7 mouse cellular contexts compared by ENCODE assay signal in the genomic region with DNA sequence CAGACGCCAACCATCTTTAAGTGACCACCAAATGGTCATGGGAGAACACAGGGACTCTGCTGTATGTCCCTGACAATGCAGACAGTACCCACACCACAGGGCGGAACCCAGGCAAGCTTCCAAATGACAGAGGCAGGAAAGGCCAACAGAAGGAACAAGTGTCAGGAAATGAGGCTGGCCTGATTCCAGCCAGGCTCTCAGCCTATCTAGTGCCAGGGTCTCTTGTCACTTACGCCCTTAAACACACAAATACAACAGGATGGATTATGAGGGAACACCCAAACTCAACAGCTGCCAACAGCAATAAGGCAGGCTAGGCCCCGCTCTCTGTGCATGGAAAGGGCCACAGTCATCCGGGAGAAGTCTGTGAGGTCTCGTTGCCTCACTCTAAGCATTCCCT. TPM values are rescaled to one million over a fixed set of nuclear protein-coding genes. Genes with fewer than 3 reads are reported as not detected.
DNase-seq lines count a peak whose midpoint lies in the region; TF ChIP-seq lines count a peak whose summit lies in the region.

No protein-coding gene starts in this region.

- peak; percentile 95 for DNase-seq in 416B (ENCODE audit: low read depth)
- peak; percentile 72 to 77 for DNase-seq in cerebellum, postnatal 36 days
- peak; percentile 80 for DNase-seq in heart, postnatal 36 days
- DNase-seq in lung, adult 18-20 months: peak; percentile 91 to 95
- no peak for DNase-seq in testis, postnatal 14 days (ENCODE audit: low spot score)
- no peak for DNase-seq in thymus, postnatal 14 days

- H3K9me3 ChIP-seq in ES-Bruce4 (replicated peaks; ENCODE audit: control insufficient read depth, insufficient read depth, low read length, poor library complexity, severe bottlenecking): no peaks in the 10 kb centered on the region

- peaks cover 14% of the 10 kb centered on the region for H3K4me1 ChIP-seq in ES-Bruce4 (ENCODE audit: control insufficient read depth, insufficient read depth, low read length)

- peaks cover 1% of the 10 kb centered on the region; the same call in 1 of the 2 replicates for H3K36me3 ChIP-seq in ES-Bruce4 (ENCODE audit: control insufficient read depth, insufficient read depth, low read length, poor library complexity, severe bottlenecking)

- H3K27ac ChIP-seq in ES-Bruce4 (ENCODE audit: insufficient read depth, low read length): peak overlapping the region; percentile 83

- H3K9ac ChIP-seq in ES-Bruce4 (ENCODE audit: low read depth, poor library complexity, severe bottlenecking): peak overlapping the region; percentile 26; the same call in 1 of the 2 replicates

- no peak for TF ChIP-seq CTCF in ES-Bruce4 (IDR thresholded peaks at IDR 0.05; ENCODE audit: low read depth, low read length)

- TF ChIP-seq EP300 in ES-Bruce4 (IDR thresholded peaks at IDR 0.05; ENCODE audit: insufficient read depth, low read depth, low read length): no peak

- no peak for TF ChIP-seq POLR2A in ES-Bruce4 (IDR thresholded peaks at IDR 0.05; ENCODE audit: insufficient read depth, low read length)

- H3K27me3 ChIP-seq in ES-Bruce4 (ENCODE audit: control insufficient read depth, insufficient read depth, low read length, poor library complexity, severe bottlenecking): no peaks in the 10 kb centered on the region

- intact Hi-C loops in heart, postnatal 36 days (cut with DNase I): loop anchor here (1.0 kb wide), 1 partner anchor 14 kb away; no protein-coding TSS in a partner anchor

- H3K4me3 ChIP-seq in ES-Bruce4 (ENCODE audit: low read depth, low read length): no peak overlapping the region

RNA-seq across cellular contexts. Expression of gene Ski, which starts 57.8 kb away (rescaled TPM):
- 63.5 and 67.2 TPM in 2 replicates for polyA plus RNA-seq in ES-Bruce4 (2011; ENCODE audit: insufficient read depth, insufficient read length, low read depth, missing spikeins)
- 10 to 100 TPM; 53.3 to 56.8 TPM for total RNA-seq in heart, postnatal 36 days (2021)

Comparison
In these comparisons a context has a peak if more than half of its experiments do, and no peak if none do; other contexts are left out.
1. DNase-seq: peak in 416B (single experiment), cerebellum, postnatal 36 days (2 of 2), heart, postnatal 36 days (2 of 2) and lung, adult 18-20 months (2 of 2); none in testis, postnatal 14 days (single experiment) and thymus, postnatal 14 days (single experiment).